Mouse (Mus musculus): ENCODE data around the gene Esrrg.

Esrrg gene

DNA sequence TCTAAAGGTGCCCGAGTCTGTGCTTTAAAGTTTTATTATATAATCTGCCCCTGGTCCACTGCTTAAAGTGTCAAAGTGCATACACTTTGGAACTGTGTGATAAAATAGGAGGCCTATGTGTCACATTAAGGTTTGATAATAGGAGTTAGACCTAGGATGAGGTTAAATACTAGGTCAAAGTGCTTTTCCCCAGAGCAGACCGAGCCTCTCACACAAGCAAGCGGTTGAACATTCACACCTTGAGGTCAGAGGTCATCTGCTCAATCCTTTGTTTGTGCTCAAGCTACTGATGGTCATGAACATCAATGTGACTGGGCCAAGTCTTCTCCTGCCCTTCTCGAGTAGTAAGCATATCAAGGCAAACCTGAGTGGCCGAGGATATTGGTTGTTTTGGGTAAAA is 218.3 kb downstream of the Esrrg start:
- peak; percentile 26 for DNase-seq (ENCODE audit: low read depth, low spot score)

DNA sequence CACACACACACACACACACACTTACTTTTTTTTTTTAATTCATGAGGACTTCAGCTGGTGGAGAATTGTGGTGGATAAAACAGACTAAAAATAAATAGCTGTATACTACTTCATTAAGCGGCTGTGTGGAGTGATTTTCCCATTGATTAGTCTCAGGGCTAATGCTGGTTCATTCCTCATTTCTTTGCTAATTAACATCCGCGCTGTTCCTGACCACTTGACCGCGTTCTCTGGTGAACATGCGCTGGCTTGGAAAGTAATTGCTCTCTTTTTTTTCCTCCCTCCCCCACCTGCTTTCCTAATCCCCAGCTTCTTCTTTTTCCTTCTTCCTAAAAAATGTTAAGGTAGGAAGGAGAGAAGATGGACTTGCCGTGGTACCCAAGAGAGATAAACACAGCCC is 222.3 kb downstream of the Esrrg start:
- DNase-seq (ENCODE audit: low read depth, low spot score), result no peak

DNA sequence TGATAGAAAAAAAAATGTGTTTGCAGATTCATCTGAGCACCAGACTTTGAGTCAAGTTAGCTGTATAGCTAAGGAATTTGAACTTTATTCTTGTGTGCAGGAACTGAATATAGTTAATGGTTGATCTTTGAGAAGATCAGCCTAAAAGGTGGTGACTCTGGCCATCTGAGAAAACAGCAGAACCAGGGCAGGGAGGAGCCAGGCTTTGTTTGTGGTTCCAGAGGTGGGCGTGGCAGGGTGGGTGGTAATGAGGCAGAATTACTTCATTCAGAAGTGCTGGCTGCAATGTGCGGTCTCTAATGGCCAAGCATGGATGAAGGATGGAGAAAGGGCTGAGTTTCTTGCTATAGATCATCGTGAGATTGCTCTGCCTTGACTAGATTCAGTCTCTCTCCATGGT is 224.3 kb downstream of the Esrrg start:
- DNase-seq (ENCODE audit: low read depth, low spot score), result no peak

DNA sequence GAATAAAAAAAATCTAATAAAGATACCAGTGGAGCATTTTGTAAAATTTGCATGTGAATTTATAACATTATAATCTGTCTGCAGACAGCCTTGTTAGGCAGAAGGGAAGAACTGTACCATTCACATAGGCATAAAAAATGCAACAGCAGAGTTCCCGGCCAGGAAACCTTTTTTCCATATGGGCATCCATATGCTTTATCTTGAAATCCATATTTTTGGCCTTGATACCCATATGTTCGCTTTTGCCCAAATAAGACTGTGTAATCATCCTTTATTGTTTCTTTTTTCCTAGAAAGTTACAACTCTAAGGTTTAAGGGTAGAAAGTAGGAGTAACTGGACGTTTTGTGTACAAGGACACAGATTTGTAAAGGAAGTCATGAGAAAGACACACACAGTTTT is 226.0 kb downstream of the Esrrg start:
- DNase-seq (ENCODE audit: low read depth, low spot score), result no peak

DNA sequence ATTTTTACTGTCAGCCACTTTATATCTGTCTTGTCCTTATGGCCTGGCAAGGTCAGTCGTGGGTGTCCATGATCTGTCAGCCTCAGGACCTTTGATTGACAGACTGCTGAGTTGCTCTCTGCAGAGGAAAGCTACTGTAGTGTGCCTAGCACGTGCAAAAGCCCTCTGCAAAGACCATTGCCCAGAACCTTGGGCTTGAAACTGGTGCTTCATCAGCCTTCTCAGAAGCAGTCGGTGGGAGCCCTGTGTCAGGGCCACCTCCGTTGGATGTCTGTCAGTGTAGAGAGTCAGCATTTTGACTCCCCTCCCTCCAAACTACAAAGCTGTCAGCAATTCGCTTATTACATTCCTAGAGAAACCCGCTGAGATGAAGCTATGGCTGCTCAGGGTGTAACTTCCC is 227.8 kb downstream of the Esrrg start:
- DNase-seq (ENCODE audit: low read depth, low spot score), result no peak

DNA sequence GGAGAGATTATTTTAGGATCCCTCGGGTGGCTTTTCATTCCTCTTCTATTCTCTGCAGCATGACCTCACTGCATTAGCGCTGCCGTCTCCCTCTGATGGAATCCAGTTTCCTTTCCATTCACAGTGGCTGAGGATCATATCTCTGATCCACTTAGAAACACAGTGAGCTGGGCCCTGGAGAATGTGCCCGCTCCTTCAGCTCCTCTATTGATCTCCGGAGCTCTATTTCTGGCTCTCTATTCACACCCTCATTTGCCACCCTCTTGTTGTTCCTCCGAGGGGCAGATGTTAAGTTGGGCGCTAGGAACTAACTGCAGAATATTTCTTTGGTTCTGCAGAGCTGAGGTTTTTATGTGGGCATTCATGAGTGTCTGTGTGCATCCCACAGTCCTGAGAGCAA is 228.3 kb downstream of the Esrrg start:
- DNase-seq (ENCODE audit: low read depth, low spot score), result no peak

DNA sequence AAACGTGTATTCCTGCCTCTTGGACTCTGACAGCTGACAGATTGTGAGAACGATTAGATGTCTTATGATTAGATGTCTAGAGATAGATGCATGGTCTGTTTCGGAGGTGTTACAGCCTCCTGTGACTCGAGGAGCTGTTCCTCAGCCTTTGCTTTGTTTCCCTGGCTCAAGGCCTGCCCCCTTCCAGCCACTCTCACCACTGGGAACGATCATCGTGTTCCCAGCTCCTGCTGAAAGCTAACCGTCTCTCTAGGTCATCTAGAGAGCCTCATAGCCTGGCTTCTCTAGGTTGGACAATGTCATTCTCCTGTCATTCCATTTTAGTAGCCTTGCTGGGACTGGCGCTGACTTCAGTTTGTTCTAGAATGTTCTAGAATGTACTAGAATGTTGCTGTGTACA is 233.0 kb downstream of the Esrrg start:
- DNase-seq (ENCODE audit: low read depth, low spot score), result no peak

DNA sequence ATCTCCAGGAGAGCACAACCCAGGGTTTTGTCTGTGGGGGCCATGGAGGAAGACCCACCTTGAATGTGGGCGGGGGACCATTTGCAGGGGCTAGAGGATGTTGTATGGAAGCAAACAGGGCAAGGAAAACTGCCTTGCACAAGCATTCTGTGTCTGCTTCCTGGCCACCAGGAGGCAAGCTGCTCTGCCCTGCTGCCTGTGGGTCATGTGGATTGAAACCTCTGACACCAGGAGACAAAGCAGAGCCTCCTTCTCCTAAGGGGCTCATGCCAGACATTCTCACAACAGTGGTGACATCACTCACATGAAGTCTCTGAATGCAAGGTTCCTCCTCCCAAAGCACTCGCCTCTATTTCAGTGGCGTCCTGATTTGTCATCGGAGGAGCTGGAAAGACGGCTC is 234.1 kb downstream of the Esrrg start:
- no peak for DNase-seq (ENCODE audit: low read depth, low spot score)

DNA sequence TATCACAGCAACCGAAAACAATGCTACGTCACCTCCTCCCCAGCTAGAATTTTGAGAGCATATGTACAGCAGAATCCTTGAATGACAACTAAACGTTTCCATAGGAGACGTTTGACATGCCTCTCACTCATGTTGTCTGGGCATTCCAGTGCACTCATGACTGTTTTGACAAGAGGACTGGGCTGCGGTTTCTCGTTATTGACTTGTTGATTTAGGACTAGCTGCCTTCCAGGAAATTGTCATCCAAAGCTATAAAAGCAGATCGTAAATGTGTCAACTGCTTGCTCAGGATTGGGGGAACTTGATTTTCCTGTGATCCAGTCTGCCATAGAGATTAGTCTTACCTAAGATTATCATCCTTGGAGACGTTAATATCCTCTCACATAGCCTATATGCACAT is 245.6 kb downstream of the Esrrg start:
- DNase-seq (ENCODE audit: low read depth, low spot score), result peak; percentile 84

DNA sequence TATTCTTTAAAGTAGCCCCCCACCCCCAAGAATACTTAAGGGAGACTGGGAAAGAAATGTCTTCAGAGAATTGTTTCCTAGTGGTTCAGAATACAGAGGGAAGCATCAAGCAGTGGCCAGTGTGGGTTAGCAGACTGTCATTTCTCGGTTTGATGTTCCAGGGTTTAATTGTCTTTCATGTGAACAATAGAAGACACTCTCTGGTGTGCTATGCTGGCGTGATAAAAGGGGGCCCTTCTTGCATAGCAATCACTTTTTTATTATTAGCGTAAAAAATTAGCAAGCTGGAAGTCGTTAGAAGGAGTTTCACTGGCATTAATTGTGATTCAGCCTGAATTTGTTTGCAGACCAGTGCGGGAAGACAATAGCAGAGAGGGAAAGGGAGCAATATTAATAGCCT is 253.7 kb downstream of the Esrrg start:
- no peak for DNase-seq (ENCODE audit: low read depth, low spot score)

DNA sequence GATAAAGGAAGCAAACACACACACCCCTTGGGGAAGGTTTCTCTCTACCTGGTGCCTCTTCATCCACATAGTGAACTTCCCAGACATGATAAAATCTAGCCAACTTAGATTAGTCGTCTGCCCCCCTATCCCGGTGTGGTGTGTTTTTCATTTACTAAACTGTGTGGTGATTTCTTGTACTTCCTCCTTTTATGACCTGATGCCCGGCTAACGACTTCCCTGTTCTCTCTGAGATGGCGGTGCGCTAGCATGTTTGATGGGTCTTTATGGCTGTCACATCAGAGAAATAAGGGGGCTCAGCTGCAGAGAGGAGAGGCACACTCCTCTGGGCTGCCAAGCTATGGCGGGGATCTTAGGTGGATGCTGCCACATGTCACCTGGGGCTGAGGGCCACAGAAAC is 259.8 kb downstream of the Esrrg start:
- no peak for DNase-seq (ENCODE audit: low read depth, low spot score)

DNA sequence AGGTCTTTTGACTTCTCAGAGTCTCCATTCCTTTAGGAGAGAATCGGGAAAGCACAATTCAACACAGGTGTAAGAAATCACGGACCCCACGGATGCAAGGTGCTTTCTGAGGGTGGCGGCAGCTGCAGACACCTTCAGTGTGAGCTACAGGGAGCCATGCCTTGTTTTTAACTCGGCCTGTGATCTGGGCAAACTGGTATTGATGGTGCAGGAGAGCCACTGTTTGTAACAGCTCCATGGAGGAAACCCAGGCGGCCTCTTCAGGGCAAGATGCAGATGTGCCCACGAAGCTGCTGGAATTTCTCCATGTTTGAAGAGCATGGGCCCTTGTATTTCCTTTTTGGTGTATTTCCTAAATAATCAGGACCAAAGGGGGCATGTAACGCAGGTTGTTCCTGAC is 263.6 kb downstream of the Esrrg start:
- no peak for DNase-seq (ENCODE audit: low read depth, low spot score)

DNA sequence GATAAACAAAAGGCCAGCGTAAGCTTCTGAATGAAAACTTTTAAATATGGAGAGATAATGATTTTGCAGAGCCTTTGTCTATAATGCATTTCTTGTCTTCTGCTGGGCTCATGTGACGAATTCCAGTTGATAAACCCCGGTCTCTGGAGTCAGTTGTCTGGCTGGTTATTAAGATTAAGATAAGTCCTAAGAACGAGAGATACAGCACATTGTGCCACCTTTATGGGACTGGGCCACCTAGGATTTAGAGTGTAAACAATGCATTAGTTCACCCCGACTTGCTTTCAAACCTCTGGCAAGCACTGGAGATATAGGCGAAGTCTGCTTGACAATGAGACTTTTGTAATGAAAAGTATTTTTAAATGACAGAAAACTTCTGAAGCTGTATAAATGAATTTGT is 264.2 kb downstream of the Esrrg start:
- no peak for DNase-seq (ENCODE audit: low read depth, low spot score)

DNA sequence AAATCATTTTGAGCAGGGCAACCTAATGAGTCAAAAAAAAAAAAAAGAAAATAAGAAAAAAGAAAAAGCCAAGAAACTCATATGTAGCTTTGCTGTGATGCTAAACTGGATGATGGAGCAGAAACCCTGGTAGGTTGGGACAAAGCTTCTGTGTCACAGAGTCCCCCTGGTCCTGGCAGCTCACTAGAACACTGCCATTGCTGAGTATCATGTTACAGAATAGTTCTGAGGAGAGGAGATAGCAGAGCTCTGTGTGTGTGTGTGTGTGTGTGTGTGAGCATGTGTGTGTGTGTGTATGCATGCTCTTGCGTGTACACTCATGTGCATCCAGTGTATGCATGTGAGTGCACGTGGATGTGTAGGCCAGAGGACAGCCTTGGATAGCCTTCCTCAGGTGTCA is 265.2 kb downstream of the Esrrg start:
- no peak for DNase-seq (ENCODE audit: low read depth, low spot score)

DNA sequence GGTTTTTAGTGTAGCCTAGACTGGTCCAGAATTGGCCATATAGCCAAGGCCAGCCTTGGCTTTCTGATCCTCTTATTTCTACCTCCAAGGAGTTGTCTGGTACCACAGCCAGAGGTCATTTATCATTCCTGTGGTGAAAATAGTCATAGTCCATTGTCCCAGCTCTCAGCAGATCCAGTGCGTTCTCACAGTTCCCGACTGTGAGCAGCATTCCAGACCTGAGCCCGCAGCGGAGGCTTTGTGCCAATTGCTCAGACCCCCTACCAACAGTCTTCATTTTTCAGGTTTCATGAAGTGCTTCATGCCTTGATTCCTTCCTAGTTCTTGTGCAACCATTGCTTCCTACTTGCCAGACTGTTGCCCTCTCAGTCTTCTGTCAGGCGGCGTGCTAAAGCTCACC is 278.7 kb downstream of the Esrrg start:
- DNase-seq (ENCODE audit: low read depth, low spot score), result no peak

DNA sequence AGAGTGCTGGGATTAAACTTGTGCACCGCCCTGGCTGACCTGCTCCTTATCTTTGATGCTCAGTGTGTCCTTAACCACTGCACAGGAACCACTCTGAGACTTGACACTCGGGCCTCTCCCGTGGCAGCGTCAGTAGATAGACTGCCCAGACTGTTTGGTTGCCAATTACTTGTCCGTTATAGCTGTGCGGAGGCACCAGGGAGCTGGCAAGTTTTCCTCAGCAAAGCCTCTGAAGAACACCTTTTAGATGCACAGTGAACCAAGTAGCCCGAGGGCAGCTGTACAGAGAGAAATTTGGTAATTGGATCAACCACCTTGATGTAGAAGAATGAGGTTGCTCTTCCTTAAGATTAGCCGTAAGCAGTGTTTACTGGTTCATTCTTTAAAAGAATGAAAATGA is 279.6 kb downstream of the Esrrg start:
- no peak for DNase-seq (ENCODE audit: low read depth, low spot score)

DNA sequence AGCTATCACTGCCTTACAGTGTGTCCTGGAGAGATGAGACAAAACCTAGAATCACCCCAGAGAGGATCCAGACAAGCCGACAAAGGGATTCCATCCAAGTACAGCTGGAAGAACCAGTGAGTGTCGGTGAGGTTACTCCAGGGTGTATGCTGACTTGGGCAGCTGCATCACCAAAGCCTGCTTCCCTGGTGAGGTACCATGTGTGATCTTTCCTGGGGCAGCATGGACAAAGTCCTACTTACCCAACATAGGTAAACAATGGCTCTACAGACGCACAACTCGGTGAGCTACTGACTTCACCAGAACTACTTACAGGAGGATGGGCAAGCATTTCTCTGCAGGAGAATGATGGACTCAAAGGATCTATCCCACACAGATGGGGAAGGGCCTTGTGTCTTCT is 280.5 kb downstream of the Esrrg start:
- DNase-seq (ENCODE audit: low read depth, low spot score), result no peak

DNA sequence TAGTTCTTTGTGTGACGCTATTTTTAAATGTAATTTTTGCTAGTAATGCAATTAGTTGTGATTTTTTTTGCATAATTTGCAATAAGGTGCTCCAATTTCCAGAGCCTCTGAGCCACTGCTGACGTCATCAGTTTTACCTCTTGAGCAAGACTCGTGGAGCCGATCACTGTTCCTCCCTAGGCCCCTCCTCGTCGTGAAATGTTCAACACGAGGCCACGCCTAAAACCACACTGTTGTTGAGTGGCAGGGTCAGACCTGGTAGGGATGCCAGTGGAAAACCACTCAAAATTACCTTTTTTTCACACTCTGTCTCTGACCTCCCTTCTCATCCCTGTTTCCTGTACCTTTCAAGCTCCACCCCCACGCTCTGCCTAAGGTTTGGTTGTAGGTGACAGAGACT is 282.7 kb downstream of the Esrrg start:
- no peak for DNase-seq (ENCODE audit: low read depth, low spot score)

DNA sequence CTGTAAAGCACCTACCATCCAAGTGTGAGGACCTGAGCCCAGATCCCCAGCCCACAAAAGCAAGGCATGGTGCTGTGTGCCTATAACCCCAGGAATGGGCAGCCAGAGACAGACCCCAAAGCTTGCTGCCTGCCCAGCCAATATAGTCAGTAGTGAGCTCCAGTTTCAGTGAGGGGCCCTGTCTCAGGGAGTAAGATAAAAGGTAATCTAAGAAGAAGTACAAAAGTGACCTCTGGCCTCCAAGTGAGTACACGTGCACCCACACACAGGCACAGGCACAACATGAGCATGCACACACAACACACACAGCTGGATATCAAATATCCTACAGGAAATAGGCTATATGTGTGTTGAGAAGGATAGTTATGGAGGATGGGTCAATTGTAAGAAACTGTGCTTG is 286.9 kb downstream of the Esrrg start:
- no peak for DNase-seq (ENCODE audit: low read depth, low spot score)

DNA sequence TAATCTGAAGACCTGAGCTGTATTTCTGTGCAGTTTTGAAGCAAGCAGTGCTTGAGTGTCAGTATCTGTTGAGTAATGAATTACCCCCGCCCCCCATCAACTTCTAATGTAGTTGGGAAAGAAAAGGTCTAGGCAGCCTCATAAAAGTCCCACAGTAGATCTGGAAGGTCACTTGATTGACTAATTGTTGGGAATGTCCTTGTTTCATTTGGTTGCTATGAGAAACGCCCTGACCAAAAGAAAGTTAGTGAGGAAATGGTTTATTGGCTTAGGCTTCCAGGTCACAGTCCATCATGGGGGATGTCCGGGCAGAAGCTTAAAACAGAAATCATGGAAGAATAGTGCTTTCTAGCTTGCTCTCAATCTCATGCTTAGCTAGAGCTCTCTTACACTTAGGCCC is 287.7 kb downstream of the Esrrg start:
- no peak for DNase-seq (ENCODE audit: low read depth, low spot score)

DNA sequence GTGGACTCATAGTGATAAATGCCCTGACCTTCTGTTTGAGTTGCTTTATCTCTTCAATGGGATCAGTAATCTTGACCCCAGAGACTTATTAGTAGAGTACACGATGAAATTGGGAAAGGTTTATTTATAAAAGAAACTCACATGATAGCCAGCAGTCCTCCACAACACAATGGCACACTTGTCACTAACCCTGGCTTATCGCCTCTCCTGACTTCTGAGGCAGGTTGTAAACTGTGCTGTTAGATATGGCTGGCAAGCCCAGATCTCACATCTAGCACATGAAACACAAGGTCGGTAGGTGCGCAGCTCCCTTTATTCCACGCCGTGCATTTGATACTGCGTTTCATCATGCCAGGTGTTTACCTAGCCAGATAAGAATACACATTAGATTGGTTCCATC is 288.3 kb downstream of the Esrrg start:
- DNase-seq (ENCODE audit: low read depth, low spot score), result no peak

DNA sequence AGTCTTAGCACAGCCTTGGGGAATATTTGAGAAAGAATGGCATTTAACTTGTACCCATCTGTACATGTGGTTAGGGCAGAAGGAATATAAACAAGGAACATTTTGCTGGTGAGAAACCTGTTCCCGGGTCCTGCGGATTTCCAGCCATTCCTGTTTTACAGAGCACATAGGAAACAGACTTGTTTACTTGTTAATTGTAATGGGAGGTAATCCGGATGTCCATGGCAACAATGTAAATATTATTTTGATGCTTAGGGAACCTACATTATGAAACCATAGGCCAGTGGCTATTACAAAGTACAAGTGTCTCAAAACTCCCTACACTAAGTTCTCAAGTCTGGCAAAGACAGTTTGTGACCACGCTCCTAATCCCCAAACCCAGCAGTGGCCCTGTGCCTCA is 290.9 kb downstream of the Esrrg start:
- no peak for DNase-seq (ENCODE audit: low read depth, low spot score)

DNA sequence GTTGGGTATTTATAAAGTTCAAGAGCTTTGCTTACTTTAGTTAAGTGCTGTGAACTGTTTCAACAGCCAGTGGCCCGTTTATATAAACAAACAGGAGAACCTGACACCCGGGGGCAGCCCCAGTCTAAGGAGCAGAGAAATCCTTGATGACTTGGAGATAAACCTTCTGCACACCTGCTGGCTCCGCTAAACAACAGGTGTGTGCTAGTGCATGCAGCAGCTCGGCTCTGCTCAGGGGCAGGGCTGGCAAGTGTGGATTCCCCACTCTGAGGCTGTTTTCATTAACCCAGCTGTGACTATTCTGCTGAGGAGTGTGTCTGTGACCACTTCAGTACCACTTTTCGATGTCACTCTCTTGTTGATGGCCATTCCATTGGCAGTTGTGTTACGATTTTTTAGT is 292.2 kb downstream of the Esrrg start:
- DNase-seq (ENCODE audit: low read depth, low spot score), result no peak

DNA sequence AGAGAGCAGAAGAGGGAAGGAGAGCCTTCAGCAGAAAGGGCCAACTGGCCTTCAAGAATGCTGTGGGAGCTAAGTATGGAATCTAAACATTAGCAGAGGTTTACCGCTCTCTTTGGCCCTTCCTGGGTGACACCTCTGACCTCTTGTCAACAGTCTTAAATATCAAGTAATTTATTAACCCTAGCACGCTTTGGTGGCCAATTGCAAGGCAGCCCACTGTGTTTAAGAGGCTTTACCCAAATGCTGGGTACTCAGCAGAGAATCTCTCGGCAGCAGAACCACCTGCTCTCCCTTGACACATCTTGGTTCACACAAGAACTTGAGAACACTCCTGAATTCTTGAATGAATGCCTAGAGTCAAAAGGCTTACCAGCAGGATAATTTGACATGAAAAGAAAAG is 293.6 kb downstream of the Esrrg start:
- DNase-seq (ENCODE audit: low read depth, low spot score), result no peak

DNA sequence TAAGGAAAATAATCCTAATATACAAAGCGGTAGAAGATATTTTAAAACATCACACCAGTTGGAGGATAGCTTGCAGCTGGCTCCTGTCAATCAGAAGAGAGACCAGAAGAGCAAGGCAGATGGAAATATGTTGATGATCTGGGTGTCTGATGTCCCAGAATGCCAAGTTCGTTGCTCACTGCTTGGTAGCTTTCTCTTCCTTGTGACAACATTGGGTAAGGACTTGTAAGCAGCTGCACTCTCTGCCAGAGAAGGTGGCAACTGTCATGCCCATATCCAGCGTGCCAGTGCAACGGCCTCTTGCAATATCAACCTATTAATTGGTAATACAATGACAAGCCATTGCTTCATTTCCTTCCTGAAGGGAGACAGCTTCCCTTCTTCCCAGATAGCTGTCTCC is 296.1 kb downstream of the Esrrg start:
- DNase-seq (ENCODE audit: low read depth, low spot score), result no peak
